Mouse (Mus musculus) lung, postnatal 0 days (tissue): ENCODE measurements around the gene Rita1. TPM values are rescaled to one million over a fixed set of nuclear protein-coding genes. Genes with fewer than 3 reads are reported as not detected.

ENCODE experiments used
- ATAC-seq: fragments of 200-750 bp; cut with Nextera tagmentation; 2 replicates; pipeline ENCODE4 v1.8.0; 2017; ENCODE audit warnings: moderate library complexity
- DNase-seq: peaks from one replicate; pipeline ENCODE4 v3.0.0-alpha.2; 2016; ENCODE audit warnings: low spot score
- H3K27ac ChIP-seq: fragments of 300-500 bp; sonication (generic); 2 replicates; pipeline ENCODE4 v1.5.1; 2014; ENCODE audit warnings: antibody characterized with exemption, mild to moderate bottlenecking, low read length, mixed read lengths
- H3K27me3 ChIP-seq: fragments of 300-500 bp; sonication (generic); replicated peaks from 2 replicates; pipeline ENCODE4 v1.6.1; 2014; ENCODE audit warnings: low read length, mixed read lengths; ENCODE audit not compliant: insufficient read depth
- H3K36me3 ChIP-seq: fragments of 300-500 bp; sonication (generic); 2 replicates; pipeline ENCODE4 v1.6.1; 2014; ENCODE audit warnings: low read length, mixed read lengths; ENCODE audit not compliant: insufficient read depth
- H3K4me1 ChIP-seq: fragments of 300-500 bp; sonication (generic); 2 replicates; pipeline ENCODE4 v1.6.1; 2014; ENCODE audit warnings: antibody characterized with exemption, low read depth, low read length, mixed read lengths; ENCODE audit not compliant: insufficient read depth
- H3K4me2 ChIP-seq: fragments of 300-500 bp; sonication (generic); replicated peaks from 2 replicates; pipeline ENCODE4 v1.6.1; 2014; ENCODE audit warnings: low read depth, mild to moderate bottlenecking, low read length, moderate library complexity, mixed read lengths
- H3K4me3 ChIP-seq: fragments of 300-500 bp; sonication (generic); 2 replicates; pipeline ENCODE4 v1.5.1; 2014; ENCODE audit warnings: low read depth, low read length
- H3K9ac ChIP-seq: fragments of 300-500 bp; sonication (generic); replicated peaks from 2 replicates; pipeline ENCODE4 v1.6.1; 2014; ENCODE audit warnings: low read depth, mild to moderate bottlenecking
- H3K9me3 ChIP-seq: fragments of 300-500 bp; sonication (generic); 2 replicates; pipeline ENCODE4 v1.6.1; 2016; ENCODE audit warnings: low read length, mixed read lengths
- CTCF ChIP-seq: IDR thresholded peaks from 2 replicates; pipeline ENCODE4 v1.5.1; 2016; ENCODE audit warnings: antibody characterized with exemption, mild to moderate bottlenecking
- EP300 ChIP-seq: IDR thresholded peaks from 2 replicates; pipeline ENCODE4 v1.6.1; 2016; ENCODE audit warnings: antibody characterized with exemption, mild to moderate bottlenecking, control low read depth
- WGBS: fragments of 180-500 bp; shearing (Covaris S2); extraction: QIAGEN DNeasy Blood & Tissue Kit; methylation state at CpG from one replicate; pipeline ENCODE4 v1.1.7; 2014; 5-methylcytosine and 5-hydroxymethylcytosine counted together
- polyA plus RNA-seq: library from polyadenylated mRNA; unstranded; fragments of >200 nt; fragmentation: Nextera tagmentation; extraction: Ambion mirVana; gene quantifications from 2 replicates; pipeline ENCODE4 v1.2.1, GENCODE M21; 2015

The Rita1 gene
- polyA plus RNA-seq, 1 experiment from 2014 or later: 10.0 TPM

GRCm38 (mm10) chr5:120587940-120588568 is 24.3 kb downstream of the Rita1 start:
- Histone ChIP-seq H3K27ac (peak overlapping the region; percentile 77), H3K4me2 (peak overlapping the region; percentile 97), H3K4me3 (peak overlapping the region; percentile 69), H3K9me3 (no peaks in the 10 kb centered on the region), H3K9ac (peak overlapping the region; percentile 54), H3K27me3 (no peaks in the 10 kb centered on the region), H3K36me3 (no peaks in the 10 kb centered on the region; the same call in 1 of the 2 replicates), H3K4me1 (peaks cover 11% of the 10 kb centered on the region; the same call in 1 of the 2 replicates)
- ATAC-seq (no peak), DNase-seq (no peak)
- WGBS: 2% methylated on average over 29 of the region's 29 CpGs
- TF ChIP-seq EP300: no peak
- TF ChIP-seq CTCF: no peak

GRCm38 (mm10) chr5:120587616-120587926 is 24.8 kb downstream of the Rita1 start:
- peak overlapping the region; percentile 97 for H3K4me2 ChIP-seq
- 6% methylated on average over 9 of the region's 9 CpGs for WGBS

GRCm38 (mm10) chr5:120586741-120587615 is 25.4 kb downstream of the Rita1 start:
- Histone ChIP-seq H3K27ac (peak overlapping the region; percentile 22; the same call in 1 of the 2 replicates), H3K4me3 (peak overlapping the region; percentile 69; the same call in 1 of the 2 replicates), H3K9ac (no peak overlapping the region), H3K36me3 (no peaks in the 10 kb centered on the region; the same call in 1 of the 2 replicates), H3K27me3 (no peaks in the 10 kb centered on the region), H3K9me3 (no peaks in the 10 kb centered on the region), H3K4me2 (peak overlapping the region; percentile 97), H3K4me1 (peaks cover 11% of the 10 kb centered on the region; the same call in 1 of the 2 replicates)
- WGBS: 11% methylated on average over 17 of the region's 17 CpGs
- no peak for ATAC-seq
- TF ChIP-seq EP300 (no peak), CTCF (no peak)
- DNase-seq: peak; percentile 41

More at GRCm38 (mm10) chr5:120587616-120587926, 24.8 kb downstream of the Rita1 start:
- H3K27me3 ChIP-seq: no peaks in the 10 kb centered on the region
- peaks cover 11% of the 10 kb centered on the region; the same call in 1 of the 2 replicates for H3K4me1 ChIP-seq
- no peak overlapping the region for H3K9ac ChIP-seq
- H3K4me3 ChIP-seq: peak overlapping the region; percentile 69
- ATAC-seq (peak; percentile 17), DNase-seq (peak; percentile 77)
- TF ChIP-seq EP300 (peak; percentile 40; the same call in 1 of the 2 replicates), CTCF (no peak)
- no peaks in the 10 kb centered on the region for H3K9me3 ChIP-seq
- H3K27ac ChIP-seq: 0 out of 2 replicates have a peak overlapping the region, but pooled peaks have one; percentile 77
- no peaks in the 10 kb centered on the region; the same call in 1 of the 2 replicates for H3K36me3 ChIP-seq

GRCm38 (mm10) chr5:120584968-120585367 is 27.4 kb downstream of the Rita1 start:
- TF ChIP-seq CTCF: no peak
- no peak for TF ChIP-seq EP300
- no peak for ATAC-seq
- no peaks in the 10 kb centered on the region; the same call in 1 of the 2 replicates for H3K36me3 ChIP-seq
- peaks cover 11% of the 10 kb centered on the region; the same call in 1 of the 2 replicates for H3K4me1 ChIP-seq
- H3K27me3 ChIP-seq: no peaks in the 10 kb centered on the region
- no peak for DNase-seq
- no peak overlapping the region for H3K4me3 ChIP-seq
- WGBS: 53% methylated on average over 15 of the region's 15 CpGs
- no peaks in the 10 kb centered on the region for H3K9me3 ChIP-seq
- H3K9ac ChIP-seq: no peak overlapping the region
- H3K4me2 ChIP-seq: no peak overlapping the region
- H3K27ac ChIP-seq: no peak overlapping the region

GRCm38 (mm10) chr5:120583511-120583910 is 28.9 kb downstream of the Rita1 start:
- Histone ChIP-seq H3K36me3 (no peaks in the 10 kb centered on the region; the same call in 1 of the 2 replicates), H3K4me2 (no peak overlapping the region), H3K27ac (no peak overlapping the region), H3K4me1 (peaks cover 19% of the 10 kb centered on the region), H3K27me3 (no peaks in the 10 kb centered on the region), H3K4me3 (no peak overlapping the region), H3K9ac (no peak overlapping the region), H3K9me3 (no peaks in the 10 kb centered on the region)
- ATAC-seq (no peak), DNase-seq (no peak)
- WGBS: 91% methylated on average over 4 of the region's 4 CpGs
- TF ChIP-seq CTCF (no peak), EP300 (no peak)

DNA sequence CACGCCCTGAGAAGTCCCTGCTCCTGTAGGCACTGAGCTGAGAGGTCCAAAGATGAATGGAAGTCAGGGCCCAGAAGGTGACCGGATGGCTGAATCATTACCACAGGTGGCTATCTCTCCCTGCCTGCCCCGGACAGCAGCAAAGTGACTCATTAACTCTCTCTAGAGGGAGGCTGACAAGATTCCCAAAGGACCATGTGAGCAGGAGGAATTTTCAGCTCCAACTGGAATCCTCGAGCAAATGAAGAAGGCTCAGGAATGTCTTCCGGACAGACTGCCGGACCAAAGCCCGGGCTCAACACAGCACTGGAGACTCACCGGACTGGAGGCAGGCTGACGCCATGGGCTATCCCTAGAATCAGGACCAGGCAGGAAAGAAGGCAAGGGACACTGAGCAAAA is 30.4 kb downstream of the Rita1 start:
- ATAC-seq: no peak
- WGBS: 65% methylated on average over 9 of the region's 9 CpGs
- H3K27me3 ChIP-seq: no peaks in the 10 kb centered on the region
- H3K9me3 ChIP-seq: no peaks in the 10 kb centered on the region
- peaks cover 9% of the 10 kb centered on the region for H3K4me1 ChIP-seq
- H3K4me2 ChIP-seq: no peak overlapping the region
- H3K36me3 ChIP-seq: no peaks in the 10 kb centered on the region; the same call in 1 of the 2 replicates
- H3K9ac ChIP-seq: no peak overlapping the region
- no peak for DNase-seq
- H3K27ac ChIP-seq: no peak overlapping the region
- TF ChIP-seq EP300 (no peak), CTCF (no peak)
- H3K4me3 ChIP-seq: no peak overlapping the region
